Mouse (Mus musculus) lung, embryonic 14.5 days (tissue): ENCODE measurements at regions not wholly inside any gene's neighbourhood (a gene's known extent, or its start where the extent isn't known, plus 50 kb on each side); places are given as distances from the start of the nearest gene placed in this dataset.

Source experiments
- ATAC-seq: fragments of 200-750 bp; cut with Nextera tagmentation; 2 replicates; pipeline ENCODE4 v1.8.0; 2017; ENCODE audit warnings: mild to moderate bottlenecking, moderate TSS enrichment, moderate library complexity; ENCODE audit not compliant: insufficient read depth
- DNase-seq: peaks from one replicate; pipeline ENCODE4 v3.0.0-alpha.2; 2015
- H3K27ac ChIP-seq: fragments of 300-500 bp; sonication (generic); 2 replicates; pipeline ENCODE4 v1.5.1; 2014; ENCODE audit warnings: low read depth, mild to moderate bottlenecking, moderate library complexity
- H3K27me3 ChIP-seq: fragments of 300-500 bp; sonication (generic); 2 replicates; pipeline ENCODE4 v1.6.1; 2014; ENCODE audit warnings: low read length, control low read depth; ENCODE audit not compliant: insufficient read depth
- H3K36me3 ChIP-seq: fragments of 300-500 bp; sonication (generic); 2 replicates; pipeline ENCODE4 v1.6.1; 2014; ENCODE audit warnings: control low read depth; ENCODE audit not compliant: insufficient read depth
- H3K4me1 ChIP-seq: fragments of 300-500 bp; sonication (generic); 2 replicates; pipeline ENCODE4 v1.6.1; 2014; ENCODE audit warnings: antibody characterized with exemption, control low read depth; ENCODE audit not compliant: insufficient read depth
- H3K4me2 ChIP-seq: fragments of 300-500 bp; sonication (generic); 2 replicates; pipeline ENCODE4 v1.6.1; 2014; ENCODE audit warnings: mild to moderate bottlenecking
- H3K4me3 ChIP-seq: fragments of 300-500 bp; sonication (generic); 2 replicates; pipeline ENCODE4 v1.5.1; 2014; ENCODE audit warnings: low read depth, low read length
- H3K9ac ChIP-seq: fragments of 300-500 bp; sonication (generic); 2 replicates; pipeline ENCODE4 v1.6.1; 2014
- H3K9me3 ChIP-seq: fragments of 300-500 bp; sonication (generic); 2 replicates; pipeline ENCODE4 v1.6.1; 2016; ENCODE audit warnings: low read depth, low read length, control low read depth
- CTCF ChIP-seq: IDR thresholded peaks from 2 replicates; pipeline ENCODE4 v1.5.1; 2016; ENCODE audit warnings: antibody characterized with exemption, low read depth
- WGBS: fragments of 180-500 bp; shearing (Covaris S2); extraction: QIAGEN DNeasy Blood & Tissue Kit; methylation state at CpG from one replicate; pipeline ENCODE4 v1.1.7; 2014; 5-methylcytosine and 5-hydroxymethylcytosine counted together

DNA sequence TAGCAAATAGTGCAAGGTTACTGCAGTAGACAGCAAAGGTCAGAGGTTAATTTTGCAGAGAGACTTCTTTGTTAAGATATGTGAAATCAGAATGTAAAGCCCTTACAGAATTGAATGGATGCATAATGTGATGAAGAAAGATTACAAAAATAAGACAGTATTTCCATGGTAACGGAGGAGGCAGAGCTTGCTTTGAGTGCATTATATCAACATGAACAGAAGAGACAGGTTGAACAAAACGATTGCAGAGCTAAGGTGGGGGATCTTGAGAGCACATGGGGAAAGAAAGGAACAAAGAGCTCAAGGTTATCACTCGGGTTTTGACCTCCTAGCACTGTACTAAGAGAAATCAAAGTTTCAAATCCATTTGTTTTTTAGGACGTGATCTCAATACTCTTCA is 106.2 kb upstream of the Rap2b start:
- no peak for DNase-seq
- Histone ChIP-seq H3K4me3 (no peak overlapping the region), H3K27me3 (no peaks in the 10 kb centered on the region), H3K27ac (no peak overlapping the region), H3K9ac (no peak overlapping the region), H3K36me3 (no peaks in the 10 kb centered on the region), H3K4me1 (no peaks in the 10 kb centered on the region), H3K9me3 (no peaks in the 10 kb centered on the region), H3K4me2 (no peak overlapping the region)
- no peak for ATAC-seq
- TF ChIP-seq CTCF, result no peak
- WGBS, result 55% methylated on average over 4 of the region's 4 CpGs

DNA sequence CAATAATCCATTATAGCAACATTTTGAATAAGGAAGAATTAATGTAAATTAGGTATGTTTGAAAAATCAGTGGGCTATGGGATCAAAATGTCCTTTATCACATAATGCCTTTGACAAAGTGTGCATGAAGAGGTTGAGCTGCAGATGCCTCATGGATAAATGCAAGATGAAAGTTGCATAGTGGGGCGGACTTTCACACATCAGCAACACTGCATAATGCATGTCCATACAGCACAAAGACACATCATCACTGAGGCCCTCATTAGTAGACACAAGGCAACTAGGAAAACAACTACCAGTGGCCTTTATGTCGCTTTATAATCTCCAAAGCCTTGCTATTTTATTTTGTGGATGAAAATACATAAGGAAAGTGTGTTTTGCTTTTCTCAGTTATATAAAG is 105.8 kb upstream of the Rap2b start:
- no peak for DNase-seq
- H3K4me3 ChIP-seq, result no peak overlapping the region
- H3K9me3 ChIP-seq, result no peaks in the 10 kb centered on the region
- no peaks in the 10 kb centered on the region for H3K4me1 ChIP-seq
- H3K9ac ChIP-seq, result no peak overlapping the region
- no peak for ATAC-seq
- H3K27me3 ChIP-seq, result no peaks in the 10 kb centered on the region
- H3K27ac ChIP-seq, result no peak overlapping the region
- WGBS, result 78% methylated on average over 2 of the region's 2 CpGs
- H3K36me3 ChIP-seq, result no peaks in the 10 kb centered on the region
- H3K4me2 ChIP-seq, result no peak overlapping the region
- TF ChIP-seq CTCF, result no peak

DNA sequence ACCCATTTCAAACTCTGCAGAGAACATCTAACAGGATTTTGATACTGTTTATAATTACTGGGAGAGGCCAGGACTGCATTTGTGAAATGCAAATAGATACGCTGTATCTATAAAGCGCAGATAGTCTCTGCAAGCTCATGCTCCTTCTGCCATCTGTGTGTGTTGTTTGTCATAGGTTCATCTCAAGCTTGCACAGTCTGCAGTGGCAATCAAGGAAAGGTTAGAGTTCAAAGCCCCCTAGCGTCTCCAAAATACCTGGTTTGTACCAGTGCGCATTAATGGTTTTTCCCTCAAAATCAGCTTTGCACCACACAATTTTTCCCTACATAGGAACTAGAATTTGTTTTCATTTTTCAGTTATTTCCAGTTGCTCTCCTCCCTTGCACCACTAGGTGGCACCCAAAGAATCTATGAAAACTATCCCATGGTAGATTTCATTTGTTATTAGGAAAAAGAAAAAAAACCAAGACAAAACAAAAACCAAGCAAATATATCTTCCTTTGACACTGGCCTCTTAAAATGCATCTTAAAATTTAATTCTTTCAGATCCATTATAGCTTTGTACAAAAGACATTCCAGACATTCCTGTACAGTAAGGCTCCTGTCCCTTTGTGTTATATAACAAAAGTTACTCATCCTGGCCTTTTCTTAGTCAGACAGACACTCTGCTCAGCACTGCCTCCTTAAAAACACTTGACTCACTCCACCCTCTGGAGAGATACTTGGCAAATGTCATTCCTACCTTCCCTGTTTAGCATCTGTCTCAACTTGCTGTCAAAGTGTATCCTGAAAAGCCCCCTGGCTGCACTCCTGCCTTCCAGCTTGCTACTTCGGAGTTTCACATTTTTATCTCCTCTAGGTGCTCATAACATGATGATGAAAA is 92.7 kb upstream of the Rap2b start:
- Histone ChIP-seq H3K36me3 (no peaks in the 10 kb centered on the region), H3K9me3 (no peaks in the 10 kb centered on the region), H3K27ac (no peak overlapping the region), H3K4me2 (no peak overlapping the region), H3K4me3 (no peak overlapping the region), H3K9ac (no peak overlapping the region), H3K27me3 (no peaks in the 10 kb centered on the region), H3K4me1 (no peaks in the 10 kb centered on the region)
- DNase-seq, result peak; percentile 81
- WGBS, result 62% methylated on average over 5 of the region's 5 CpGs
- TF ChIP-seq CTCF, result peak; percentile 72
- no peak for ATAC-seq

DNA sequence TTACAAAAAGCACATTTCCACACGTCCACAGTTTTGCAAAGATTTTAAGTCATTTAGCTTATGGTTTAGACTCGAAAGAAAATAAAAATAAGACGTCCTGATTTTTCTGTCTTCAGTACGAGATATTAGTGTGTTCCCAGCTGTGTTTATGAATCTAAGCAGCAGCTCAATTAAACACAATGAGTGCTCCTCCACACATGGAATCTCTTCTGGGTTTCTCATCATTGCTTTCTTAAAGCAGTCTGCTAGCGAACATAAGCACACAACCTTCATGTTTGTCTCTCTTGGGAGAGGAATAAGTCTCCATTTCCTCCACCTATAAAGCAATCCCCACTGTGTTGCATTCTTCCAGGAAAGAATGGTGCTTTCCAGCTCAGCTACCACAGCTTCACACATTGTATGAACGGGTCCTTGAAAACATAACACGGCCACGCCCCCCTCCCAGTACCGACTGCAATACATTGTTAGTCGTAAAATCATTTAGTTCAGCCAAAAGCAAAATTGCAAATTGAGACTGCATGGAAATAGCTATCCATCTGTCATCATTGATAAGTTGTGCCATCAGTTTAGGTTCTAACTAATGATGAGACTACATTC is 75.4 kb upstream of the Rap2b start:
- Histone ChIP-seq H3K9ac (no peak overlapping the region), H3K9me3 (no peaks in the 10 kb centered on the region), H3K4me3 (no peak overlapping the region), H3K36me3 (no peaks in the 10 kb centered on the region), H3K4me2 (no peak overlapping the region), H3K27me3 (no peaks in the 10 kb centered on the region), H3K4me1 (no peaks in the 10 kb centered on the region), H3K27ac (no peak overlapping the region)
- DNase-seq, result no peak
- ATAC-seq, result no peak
- WGBS, result 52% methylated on average over 10 of the region's 10 CpGs
- TF ChIP-seq CTCF, result no peak

DNA sequence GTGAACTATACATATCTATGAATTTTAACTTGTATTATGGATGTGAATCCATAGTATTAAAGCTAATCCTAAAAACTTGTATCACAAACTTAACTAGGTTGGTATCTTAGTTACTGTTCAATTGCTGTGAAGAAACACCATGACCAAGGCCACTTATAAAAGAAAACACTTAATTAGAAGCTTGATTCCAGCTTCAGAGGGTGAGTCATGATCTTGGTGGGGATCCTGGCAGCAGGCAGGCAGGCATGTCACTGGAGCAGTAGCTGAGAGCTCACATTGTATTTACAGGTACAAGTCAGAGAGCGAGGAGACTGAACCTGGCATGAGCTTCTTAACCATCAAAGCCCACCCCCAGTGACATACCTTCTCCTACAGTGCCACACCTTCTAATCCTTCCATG is 73.2 kb upstream of the Rap2b start:
- 86% methylated on average over 1 of the region's 1 CpGs for WGBS
- H3K9me3 ChIP-seq, result no peaks in the 10 kb centered on the region
- no peaks in the 10 kb centered on the region for H3K27me3 ChIP-seq
- ATAC-seq (no peak), DNase-seq (no peak)
- no peak overlapping the region for H3K4me3 ChIP-seq
- TF ChIP-seq CTCF, result no peak
- no peak overlapping the region for H3K9ac ChIP-seq
- H3K27ac ChIP-seq, result no peak overlapping the region
- no peak overlapping the region for H3K4me2 ChIP-seq
- H3K4me1 ChIP-seq, result no peaks in the 10 kb centered on the region
- no peaks in the 10 kb centered on the region for H3K36me3 ChIP-seq

DNA sequence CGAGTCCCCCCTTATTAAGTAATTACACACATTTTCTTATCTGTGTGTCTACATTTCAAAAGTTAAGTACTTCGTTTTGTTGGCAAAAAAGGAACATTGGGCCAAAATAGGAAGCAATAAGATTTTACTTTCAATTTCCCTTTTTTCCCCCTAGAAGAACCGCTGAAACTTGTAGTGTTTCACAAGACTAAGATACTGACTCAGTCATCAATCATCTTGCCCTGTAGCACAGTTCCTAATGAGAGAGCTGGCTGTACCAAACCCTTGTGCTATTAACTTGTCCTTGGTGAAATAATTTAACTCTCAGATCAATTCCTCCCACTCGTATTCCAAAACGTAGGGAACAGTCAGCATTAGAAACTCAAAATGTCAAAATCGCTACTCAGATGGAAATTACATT is 66.6 kb upstream of the Rap2b start:
- DNase-seq (peak; percentile 11), ATAC-seq (no peak)
- no peak for TF ChIP-seq CTCF
- Histone ChIP-seq H3K4me3 (no peak overlapping the region), H3K4me2 (no peak overlapping the region), H3K9me3 (no peaks in the 10 kb centered on the region), H3K36me3 (no peaks in the 10 kb centered on the region), H3K27me3 (no peaks in the 10 kb centered on the region), H3K4me1 (no peaks in the 10 kb centered on the region), H3K9ac (no peak overlapping the region), H3K27ac (no peak overlapping the region)
- 55% methylated on average over 6 of the region's 6 CpGs for WGBS

DNA sequence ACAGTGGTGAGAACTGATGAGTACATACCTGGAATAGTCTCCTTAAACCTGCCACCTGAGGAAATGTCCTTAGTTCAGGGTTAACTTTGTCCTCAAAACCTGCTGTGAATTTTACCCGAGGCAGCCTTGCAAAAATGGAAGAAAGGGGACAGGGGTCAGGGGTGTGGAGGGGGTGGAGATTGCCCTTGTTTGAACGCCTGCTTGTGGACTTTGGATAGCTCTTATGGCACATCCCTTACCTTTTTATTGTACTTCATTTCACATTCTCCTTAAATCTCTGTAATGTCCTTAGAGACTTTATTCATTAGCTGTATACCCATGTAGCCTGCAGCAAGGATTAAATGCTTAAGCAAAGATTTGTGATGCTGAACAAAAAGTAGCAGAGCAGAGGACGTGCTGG is 64.1 kb upstream of the Rap2b start:
- Histone ChIP-seq H3K27me3 (no peaks in the 10 kb centered on the region), H3K4me3 (no peak overlapping the region), H3K9ac (no peak overlapping the region), H3K36me3 (no peaks in the 10 kb centered on the region), H3K9me3 (no peaks in the 10 kb centered on the region), H3K4me2 (no peak overlapping the region), H3K27ac (no peak overlapping the region), H3K4me1 (no peaks in the 10 kb centered on the region)
- DNase-seq (no peak), ATAC-seq (no peak)
- WGBS, result 52% methylated on average over 3 of the region's 3 CpGs
- TF ChIP-seq CTCF, result no peak
